Mouse (Mus musculus): ENCODE measurements around the gene Hpd. TPM values are rescaled to one million over a fixed set of nuclear protein-coding genes. Genes with fewer than 3 reads are reported as not detected.
A peak's percentile ranks its signal among the peaks of the same experiment; 100 is the strongest.

Hpd gene
- polyA plus RNA-seq, 1 experiment from 2014 or later = not detected

DNA sequence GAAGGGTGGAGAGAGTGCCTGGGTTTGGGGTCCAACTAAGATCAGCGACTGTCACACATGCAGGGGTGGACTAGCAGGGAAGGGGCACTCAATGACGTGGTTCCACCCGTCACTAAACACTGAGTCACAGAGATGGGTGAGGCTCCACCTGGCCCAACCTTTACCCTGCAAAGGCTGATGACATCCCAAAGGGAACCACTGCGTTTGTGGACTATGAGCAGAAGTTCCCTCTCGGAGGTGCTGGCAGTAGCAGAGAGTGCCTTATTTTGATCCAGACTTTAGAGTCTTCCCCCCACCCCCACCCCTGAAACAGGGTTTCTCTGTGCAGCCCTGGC is 51.7 kb downstream of the Hpd start:
- H3K27ac ChIP-seq = no peak overlapping the region
- no peak overlapping the region for H3K4me3 ChIP-seq (ENCODE audit: inconsistent target)
- WGBS (ENCODE audit: missing documents) = 87% methylated on average over 5 of the region's 5 CpGs

DNA sequence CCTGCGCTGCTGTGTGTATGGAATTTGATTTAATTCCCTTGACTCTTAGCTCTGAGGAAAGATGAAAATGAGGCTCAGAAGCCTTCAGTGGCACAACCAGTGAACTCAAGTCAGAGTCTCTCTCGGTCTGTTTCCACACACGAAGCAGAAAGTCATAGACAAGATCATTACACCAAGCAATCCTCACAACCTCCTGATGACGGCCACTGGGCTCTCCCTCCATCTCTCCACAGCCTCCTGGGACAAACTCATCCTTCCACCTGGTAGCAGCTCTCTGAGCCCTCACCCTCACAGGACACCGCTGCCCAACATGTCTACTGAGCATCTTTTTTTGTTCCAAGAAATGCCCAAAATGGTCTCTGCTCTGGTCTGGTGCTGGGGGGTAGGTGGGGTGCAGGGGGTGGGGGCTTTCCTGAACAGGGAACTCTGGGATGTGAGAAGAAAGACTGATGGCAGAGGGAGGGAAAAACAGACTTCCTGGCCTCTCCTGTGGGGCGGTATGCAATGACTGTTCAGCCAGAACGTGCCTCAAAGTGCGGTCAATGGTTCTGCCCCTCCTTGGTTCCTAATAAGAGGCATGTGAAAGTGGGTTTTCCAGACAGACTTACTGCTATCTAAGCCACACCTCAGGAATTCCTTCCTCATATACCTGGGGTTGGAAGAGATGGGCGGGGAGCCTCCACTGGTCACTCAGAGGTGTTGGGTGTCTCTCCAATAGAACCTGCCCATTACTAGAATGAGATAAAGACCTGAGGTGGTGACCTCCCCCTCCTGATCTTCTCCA is 52.3 kb downstream of the Hpd start:
- H3K36me3 ChIP-seq (ENCODE audit: inconsistent target) = peaks cover 10% of the 10 kb centered on the region; the same call in 1 of the 2 replicates
- no peak overlapping the region for H3K4me3 ChIP-seq (ENCODE audit: inconsistent target)

More for the DNA sequence above, 51.7 kb downstream of the Hpd start:
- peaks cover 22% of the 10 kb centered on the region for H3K79me2 ChIP-seq (ENCODE audit: inconsistent target)
- peaks cover 10% of the 10 kb centered on the region; the same call in 1 of the 2 replicates for H3K36me3 ChIP-seq (ENCODE audit: inconsistent target)

DNA sequence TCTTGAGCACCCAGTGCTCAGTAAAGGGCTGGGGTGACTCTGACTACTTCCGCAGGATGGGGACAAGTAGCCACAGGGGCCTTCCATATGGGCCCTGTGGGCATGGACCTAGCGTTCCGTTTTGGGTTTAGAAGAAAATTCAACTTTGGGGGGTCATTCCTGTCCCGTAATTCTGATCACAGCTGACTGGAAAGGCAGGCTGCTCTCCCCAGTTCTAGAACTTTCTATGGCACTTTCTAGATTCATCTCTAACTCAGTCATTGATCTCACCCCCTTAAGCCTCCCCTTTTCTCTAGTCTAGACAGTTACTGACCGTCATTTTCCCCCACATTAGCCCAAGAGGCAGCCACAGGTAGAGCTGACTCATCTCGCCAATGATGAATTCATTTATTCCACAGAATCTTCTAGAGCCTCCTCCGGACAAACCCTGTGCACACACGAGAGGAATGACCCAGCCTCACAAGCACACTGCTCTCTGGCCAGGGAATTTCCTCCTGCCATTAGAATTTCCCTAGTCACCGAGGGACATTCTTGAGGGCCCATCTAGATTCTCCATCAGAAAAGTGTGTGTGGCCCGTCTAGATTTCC is 53.3 kb downstream of the Hpd start:
- Histone ChIP-seq H3K36me3 (ENCODE audit: inconsistent target) (peaks cover 8% of the 10 kb centered on the region; the same call in 1 of the 2 replicates), H3K27ac (peak overlapping the region; percentile 80), H3K79me2 (ENCODE audit: inconsistent target) (peaks cover 7% of the 10 kb centered on the region; the same call in 1 of the 2 replicates), H3K4me3 (ENCODE audit: inconsistent target) (peak overlapping the region; percentile 7; the same call in 1 of the 2 replicates)
- WGBS (ENCODE audit: missing documents) = 38% methylated on average over 9 of the region's 10 CpGs

More for the DNA sequence above, 52.3 kb downstream of the Hpd start:
- Histone ChIP-seq H3K79me2 (ENCODE audit: inconsistent target) (peaks cover 16% of the 10 kb centered on the region), H3K27ac (no peak overlapping the region)
- WGBS (ENCODE audit: missing documents) = 91% methylated on average over 9 of the region's 9 CpGs

DNA sequence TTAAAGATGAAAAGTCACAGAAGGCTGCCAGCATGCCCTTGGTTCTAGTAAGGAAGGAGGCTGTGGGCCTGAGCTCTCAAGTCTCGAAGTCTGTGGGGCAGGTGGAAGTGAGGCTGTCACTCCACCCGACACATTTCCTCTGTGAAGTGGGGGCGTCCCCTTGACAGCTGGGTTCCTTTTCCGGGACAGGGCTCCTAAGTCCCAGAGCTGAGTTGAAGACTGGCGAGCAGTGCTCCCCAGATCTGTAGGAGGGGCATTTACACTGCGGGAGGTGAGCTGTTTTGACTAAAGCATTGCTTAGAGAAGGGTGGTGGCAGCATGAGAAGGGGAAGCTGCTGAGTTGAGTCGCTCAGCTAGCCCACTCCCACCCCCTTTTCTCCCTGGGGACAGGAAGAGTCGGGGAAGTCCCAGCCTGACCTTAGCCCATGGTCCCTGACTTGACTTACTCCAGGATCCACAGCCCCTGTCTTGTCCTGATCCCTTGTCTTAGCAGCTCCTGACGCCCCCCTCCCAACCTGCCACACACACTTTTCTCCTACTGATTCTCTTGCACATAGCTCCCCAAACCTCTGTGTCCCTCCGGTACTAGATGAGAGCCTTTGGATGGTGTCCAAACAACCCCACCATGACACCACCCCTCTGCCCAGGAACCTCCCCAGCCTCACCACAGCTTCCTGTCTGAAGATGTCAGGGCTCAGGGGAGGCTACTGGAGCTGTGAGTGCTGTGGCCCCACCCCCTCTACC is 53.9 kb downstream of the Hpd start:
- Histone ChIP-seq H3K79me2 (ENCODE audit: inconsistent target) (peaks cover under 1% of the 10 kb centered on the region; the same call in 1 of the 2 replicates), H3K4me3 (ENCODE audit: inconsistent target) (peak overlapping the region; percentile 7; the same call in 1 of the 2 replicates), H3K27ac (peak overlapping the region; percentile 80), H3K36me3 (ENCODE audit: inconsistent target) (0 out of 2 replicates have a peak, but pooled peaks cover under 1% of the 10 kb centered on the region)
- WGBS (ENCODE audit: missing documents) = 7% methylated on average over 10 of the region's 10 CpGs

DNA sequence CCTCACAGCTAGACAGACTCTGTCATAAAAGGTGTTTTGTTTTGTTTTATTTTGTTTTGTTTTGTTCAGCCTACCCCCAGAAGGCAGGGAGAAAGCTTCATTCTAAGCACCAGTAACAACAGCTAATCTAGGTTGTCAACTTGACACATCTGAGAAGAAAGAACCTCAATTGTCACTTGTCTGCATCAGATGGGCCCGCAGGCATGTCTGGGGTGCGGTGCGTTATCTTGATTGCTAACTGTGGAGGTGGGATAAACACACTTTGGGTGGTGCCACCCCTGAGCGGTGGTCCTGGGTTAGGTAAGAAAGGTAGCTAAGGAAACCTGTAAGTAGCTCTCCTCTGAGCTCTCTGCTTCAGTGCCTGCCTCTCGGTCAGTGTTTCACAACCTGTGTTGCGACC is 55.5 kb downstream of the Hpd start:
- no peak overlapping the region for H3K27ac ChIP-seq
- H3K4me3 ChIP-seq (ENCODE audit: inconsistent target) = no peak overlapping the region
- no peaks in the 10 kb centered on the region for H3K36me3 ChIP-seq (ENCODE audit: inconsistent target)
- H3K79me2 ChIP-seq (ENCODE audit: inconsistent target) = no peaks in the 10 kb centered on the region
- WGBS (ENCODE audit: missing documents) = 79% methylated on average over 6 of the region's 6 CpGs

DNA sequence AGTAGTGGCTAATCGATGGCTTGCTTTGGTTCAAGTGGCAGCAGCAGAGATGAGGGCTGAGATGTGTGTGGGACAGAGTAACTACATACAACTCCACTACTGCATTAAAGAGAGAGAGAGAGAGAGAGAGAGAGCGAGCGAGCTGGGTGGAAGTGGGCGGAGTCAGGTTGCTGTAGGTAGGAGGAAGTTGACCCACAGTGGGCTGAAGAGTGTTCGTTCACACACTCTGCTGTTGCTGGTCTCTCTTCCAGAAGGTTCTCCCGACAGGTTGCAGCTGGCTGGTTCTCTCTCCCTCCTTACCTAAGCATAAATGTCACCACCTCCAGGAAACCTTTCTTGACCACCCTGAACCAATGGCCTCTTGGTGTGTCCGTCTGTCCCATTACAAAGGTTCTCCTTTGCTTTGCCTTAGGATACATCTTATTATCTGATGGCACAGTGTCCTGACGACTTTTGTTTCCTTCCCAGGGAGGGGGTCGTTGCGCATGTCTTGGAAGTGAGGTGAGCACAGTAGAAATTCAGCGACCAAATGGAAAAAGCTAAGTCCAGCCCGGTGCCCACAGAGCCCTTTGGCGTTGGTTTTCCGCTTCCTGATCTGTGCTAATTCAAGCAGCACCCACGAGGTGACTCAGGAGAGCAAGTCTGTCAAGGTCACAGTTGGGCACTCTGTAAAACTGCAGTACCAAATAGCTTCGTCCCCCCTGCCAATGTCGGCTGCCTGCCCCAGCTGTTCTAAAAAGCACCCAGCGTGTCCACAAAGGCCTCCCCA is 56.7 kb downstream of the Hpd start:
- H3K27ac ChIP-seq = peak overlapping the region; percentile 52
- H3K4me3 ChIP-seq (ENCODE audit: inconsistent target) = no peak overlapping the region
- no peaks in the 10 kb centered on the region for H3K36me3 ChIP-seq (ENCODE audit: inconsistent target)
- no peaks in the 10 kb centered on the region for H3K79me2 ChIP-seq (ENCODE audit: inconsistent target)
- WGBS (ENCODE audit: missing documents) = 10% methylated on average over 17 of the region's 18 CpGs

DNA sequence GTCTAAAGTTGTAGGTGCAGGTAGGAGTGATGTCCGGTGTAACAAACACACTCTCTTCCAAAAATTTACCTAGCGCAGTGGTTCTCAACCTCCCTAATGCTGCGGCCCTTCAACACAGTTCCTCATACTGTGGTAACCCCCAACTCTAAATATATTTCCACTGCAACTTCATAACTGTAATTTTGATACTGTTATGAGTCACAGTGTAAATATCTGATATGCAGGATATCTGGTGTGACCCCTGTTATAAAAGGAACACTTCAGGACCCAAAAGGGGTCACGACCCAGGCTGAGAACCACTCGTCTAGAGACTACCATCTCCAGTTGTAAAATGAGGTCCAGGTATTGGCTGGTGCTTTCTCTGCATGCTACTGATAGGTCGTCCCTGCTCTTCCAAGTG is 57.4 kb downstream of the Hpd start:
- 59% methylated on average over 6 of the region's 6 CpGs for WGBS (ENCODE audit: missing documents)
- H3K36me3 ChIP-seq (ENCODE audit: inconsistent target) = no peaks in the 10 kb centered on the region
- H3K27ac ChIP-seq = no peak overlapping the region
- no peak overlapping the region for H3K4me3 ChIP-seq (ENCODE audit: inconsistent target)
- no peaks in the 10 kb centered on the region for H3K79me2 ChIP-seq (ENCODE audit: inconsistent target)

DNA sequence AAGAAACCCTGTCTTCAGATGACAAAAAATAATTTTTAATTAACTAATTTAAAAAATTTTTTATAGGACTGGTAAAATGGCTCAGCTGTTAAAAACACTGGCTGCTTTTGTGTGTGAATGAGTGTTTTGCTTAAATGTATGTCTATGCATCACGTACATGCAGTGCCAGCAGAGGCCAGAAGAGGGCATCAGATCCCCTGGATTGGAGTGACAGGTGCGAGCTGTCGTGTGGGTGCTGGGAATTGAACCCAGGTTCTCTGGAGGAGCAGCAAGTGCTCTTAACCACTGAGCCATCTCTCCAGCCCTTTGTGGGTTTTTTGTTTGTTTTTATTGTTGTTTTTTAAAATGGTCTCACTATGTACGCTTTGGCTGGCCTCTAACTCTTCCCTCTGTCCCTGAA is 60.3 kb downstream of the Hpd start:
- H3K79me2 ChIP-seq (ENCODE audit: inconsistent target) = no peaks in the 10 kb centered on the region
- 98% methylated on average over 4 of the region's 4 CpGs for WGBS (ENCODE audit: missing documents)
- H3K4me3 ChIP-seq (ENCODE audit: inconsistent target) = no peak overlapping the region
- H3K36me3 ChIP-seq (ENCODE audit: inconsistent target) = no peaks in the 10 kb centered on the region
- H3K27ac ChIP-seq = no peak overlapping the region

Other genes starting within 250 kb of the Hpd start
- gene Kdm2b, start 192.9 kb downstream of the Hpd start, polyA plus RNA-seq (2018) = 23.6 to 28.0 TPM (median 23.7 TPM) in 3 replicates
- gene Orai1, start 167.7 kb downstream of the Hpd start, polyA plus RNA-seq (2018) = 17.7 to 42.0 TPM (median 35.0 TPM) in 3 replicates
- not detected in 3 replicates for gene Morn3, start 135.7 kb downstream of the Hpd start, polyA plus RNA-seq (2018)
- 4.5 to 7.4 TPM (median 5.4 TPM) in 3 replicates for gene Tmem120b, start 114.3 kb downstream of the Hpd start, polyA plus RNA-seq (2018)
- gene Rhof, start 50.0 kb downstream of the Hpd start, polyA plus RNA-seq (2018) = 0.73 to 1.9 TPM (median 0.77 TPM) in 3 replicates
- gene Setd1b, start 40.5 kb downstream of the Hpd start, polyA plus RNA-seq (2018) = 8.0 to 13.8 TPM (median 9.3 TPM) in 3 replicates
- gene Psmd9, start 13.3 kb downstream of the Hpd start, polyA plus RNA-seq (2018) = 13.6 to 18.6 TPM (median 16.4 TPM) in 3 replicates
- 0.11 to 0.16 TPM (median 0.12 TPM) in 3 replicates for gene Wdr66, start 69.4 kb upstream of the Hpd start, polyA plus RNA-seq (2018)
- 2.2 to 3.5 TPM (median 2.3 TPM) in 3 replicates for gene Bcl7a, start 161.1 kb upstream of the Hpd start, polyA plus RNA-seq (2018)
- gene Mlxip, start 212.1 kb upstream of the Hpd start, polyA plus RNA-seq (2018) = 14.4 to 26.9 TPM (median 18.7 TPM) in 3 replicates